Mouse (Mus musculus) cerebellum, postnatal 14 days (tissue): Measurements from ENCODE around the gene Rmi2.

Source experiments
- DNase-seq, 2 experiments: peaks; one replicate each; pipeline ENCODE4 v3.0.0; 2021; ENCODE audit warnings: mixed read lengths in 2 of 2

Gene Rmi2

GRCm38 (mm10) chr16:10927026-10927425 is 92.2 kb downstream of the Rmi2 start:
- no peak for DNase-seq

GRCm38 (mm10) chr16:10933372-10933771 is 98.5 kb downstream of the Rmi2 start:
- DNase-seq: peak; percentile 69 to 71

- DNase-seq: no peak
Observed at GRCm38 (mm10) chr16:10934047-10934446, 99.2 kb downstream of the Rmi2 start.

- DNase-seq: no peak
Observed at GRCm38 (mm10) chr16:10936700-10937319, 102.0 kb downstream of the Rmi2 start.

- no peak for DNase-seq
Observed at GRCm38 (mm10) chr16:10937497-10937896, 102.6 kb downstream of the Rmi2 start.

GRCm38 (mm10) chr16:10939932-10940331 is 105.1 kb downstream of the Rmi2 start:
- no peak for DNase-seq

- DNase-seq: no peak
Observed at GRCm38 (mm10) chr16:10940661-10941060, 105.8 kb downstream of the Rmi2 start.
